Mouse (Mus musculus) G1E (cell line): ENCODE data around the gene Chd9. TPM values are rescaled to one million over a fixed set of nuclear protein-coding genes. Genes with fewer than 3 reads are reported as not detected.

Source experiments
- ATAC-seq: 2 replicates; pipeline ENCODE4 v1.8.0; 2016; ENCODE audit warnings: mild to moderate bottlenecking; ENCODE audit not compliant: insufficient number of reproducible peaks, poor library complexity, low FRiP score, severe bottlenecking; ENCODE audit errors: extremely low read depth
- DNase-seq: peaks from one replicate; pipeline ENCODE4 v3.0.0; 2012; ENCODE audit warnings: low spot score
- H3K27me3 ChIP-seq: 2 replicates; pipeline ENCODE4 v1.6.1; 2012; ENCODE audit warnings: mild to moderate bottlenecking, low read length, inconsistent platforms; ENCODE audit not compliant: insufficient read depth
- H3K36me3 ChIP-seq: replicated peaks from 2 replicates; pipeline ENCODE3; 2012; ENCODE audit warnings: mild to moderate bottlenecking, inconsistent platforms
- H3K4me1 ChIP-seq: 2 replicates; pipeline ENCODE4 v1.6.1; 2012; ENCODE audit warnings: low read depth, low read length, inconsistent platforms, mixed read lengths; ENCODE audit not compliant: insufficient read depth
- H3K4me3 ChIP-seq: 2 replicates; pipeline ENCODE4 v1.5.1; 2012; ENCODE audit warnings: low read depth, mild to moderate bottlenecking, inconsistent platforms, low read length, moderate library complexity, mixed read lengths
- H3K9me3 ChIP-seq: replicated peaks from 2 replicates; pipeline ENCODE4 v1.6.1; 2012; ENCODE audit warnings: inconsistent platforms
- CTCF ChIP-seq: IDR thresholded peaks from 2 replicates; pipeline ENCODE4 v1.5.1; 2012; ENCODE audit warnings: low read depth, low read length, inconsistent platforms, mixed read lengths
- GATA1 ChIP-seq: IDR thresholded peaks from 2 replicates; pipeline ENCODE4 v1.6.1; 2012; ENCODE audit warnings: borderline replicate concordance, low read length, inconsistent platforms, mixed read lengths
- GATA2 ChIP-seq: IDR thresholded peaks from 2 replicates; pipeline ENCODE4 v1.6.1; 2012; ENCODE audit warnings: low read depth, low read length, inconsistent platforms, borderline replicate concordance
- POLR2AphosphoS5 ChIP-seq: IDR thresholded peaks from 2 replicates; pipeline ENCODE4 v1.6.1; 2012; ENCODE audit warnings: low read depth, low read length, inconsistent platforms; ENCODE audit not compliant: insufficient replicate concordance
- TAL1 ChIP-seq: conservative IDR thresholded peaks from 2 replicates; pipeline ENCODE4 v1.6.1; 2012; ENCODE audit warnings: low read depth, low read length, inconsistent platforms, mixed read lengths
- polyA plus RNA-seq: library from polyadenylated mRNA; stranded (reverse); fragments of >175 nt; gene quantifications from 2 replicates; pipeline ENCODE4 v1.2.3, GENCODE M21; 2012
- total RNA-seq, 2 experiments: library from RNA; stranded (forward) in 1 of 2; stranded (reverse) in 1 of 2; fragments of 200-1000 nt in 1 of 2; fragments of >200 nt in 1 of 2; fragmentation: Nextera tagmentation in 1 of 2; gene quantifications; 2 replicates each; pipeline ENCODE4 v1.2.3; 2014 to 2017

The Chd9 gene
- total and polyA plus RNA-seq, 3 experiments: 2.0 to 85.3 (median 26.9) TPM

- TF ChIP-seq GATA2 (no peak), GATA1 (no peak), POLR2AphosphoS5 (no peak), TAL1 (no peak), CTCF (no peak)
- peaks cover under 1% of the 10 kb centered on the region for H3K36me3 ChIP-seq
- H3K4me1 ChIP-seq: no peaks in the 10 kb centered on the region
- DNase-seq: no peak
- no peaks in the 10 kb centered on the region for H3K9me3 ChIP-seq
- no peak for ATAC-seq
- H3K27me3 ChIP-seq: peaks cover under 1% of the 10 kb centered on the region; the same call in 1 of the 2 replicates
- no peak overlapping the region for H3K4me3 ChIP-seq
Observed at GRCm38 (mm10) chr8:90849462-90850050, 21.4 kb downstream of the Chd9 start.

DNA sequence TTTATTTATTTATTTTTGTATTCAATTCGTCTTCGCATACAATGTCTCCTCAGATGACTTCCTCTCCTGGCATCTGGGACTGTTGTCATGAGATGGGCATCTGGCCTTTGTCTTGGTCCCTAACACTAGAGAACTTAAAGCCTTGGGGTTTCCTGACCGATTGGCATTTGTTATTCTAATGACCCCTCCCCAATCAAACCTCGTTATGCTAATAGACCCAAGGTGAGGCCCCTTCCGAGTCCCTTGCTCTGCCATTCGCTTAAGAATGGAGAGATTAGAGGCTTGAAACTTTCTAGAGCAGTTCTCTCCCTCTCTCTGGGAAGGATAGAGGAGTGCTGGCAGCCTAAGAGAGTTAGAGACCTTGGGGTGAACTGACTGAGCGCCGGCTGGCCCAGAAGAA, 23.4 kb downstream of the Chd9 start:
- Histone ChIP-seq H3K9me3 (no peaks in the 10 kb centered on the region), H3K36me3 (no peaks in the 10 kb centered on the region), H3K27me3 (no peaks in the 10 kb centered on the region), H3K4me3 (no peak overlapping the region), H3K4me1 (peaks cover 4% of the 10 kb centered on the region; the same call in 1 of the 2 replicates)
- DNase-seq: no peak
- no peak for TF ChIP-seq GATA2
- no peak for TF ChIP-seq TAL1
- TF ChIP-seq GATA1: no peak
- no peak for ATAC-seq

DNA sequence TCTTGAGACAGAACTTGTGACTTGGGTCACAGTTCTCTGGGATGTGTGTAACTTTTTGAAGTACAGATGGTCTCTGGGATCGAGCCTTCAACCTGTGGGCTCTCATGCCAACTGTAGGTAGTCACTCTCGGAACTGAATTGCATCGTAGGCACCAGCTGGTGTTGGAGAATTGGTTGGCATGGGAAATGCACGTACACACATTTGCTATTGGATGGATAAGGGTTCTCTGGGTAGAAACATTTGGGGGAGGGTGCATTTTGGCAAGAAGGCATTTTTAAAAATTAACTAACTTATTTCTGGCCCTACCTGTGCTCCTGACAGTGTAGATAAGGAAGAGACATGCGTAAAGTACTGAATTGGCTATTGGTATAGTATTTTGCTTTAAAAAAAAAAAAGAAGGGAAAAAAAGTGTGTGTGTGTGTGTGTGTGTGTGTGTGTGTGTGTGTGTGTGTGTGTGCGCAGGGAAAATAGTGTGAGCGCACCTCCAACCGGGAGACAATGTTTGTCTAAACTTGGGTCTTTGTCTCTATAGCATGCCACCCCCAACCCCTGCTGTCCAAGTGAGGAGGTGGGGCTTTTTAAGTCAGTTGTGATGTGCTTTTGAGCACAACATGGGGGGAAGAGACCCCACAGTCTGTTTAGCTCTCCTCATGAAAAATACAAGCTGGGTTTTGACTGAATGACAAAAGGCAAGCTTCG, 26.0 kb downstream of the Chd9 start:
- TF ChIP-seq CTCF (no peak), TAL1 (no peak)

GRCm38 (mm10) chr8:90854671-90855161, 26.6 kb downstream of the Chd9 start:
- ATAC-seq: no peak
- no peaks in the 10 kb centered on the region for H3K36me3 ChIP-seq
- H3K9me3 ChIP-seq: no peaks in the 10 kb centered on the region
- H3K4me1 ChIP-seq: peaks cover 4% of the 10 kb centered on the region; the same call in 1 of the 2 replicates
- no peak for DNase-seq
- H3K4me3 ChIP-seq: no peak overlapping the region
- H3K27me3 ChIP-seq: no peaks in the 10 kb centered on the region
- TF ChIP-seq CTCF (no peak), GATA1 (no peak), POLR2AphosphoS5 (no peak), TAL1 (no peak), GATA2 (no peak)

More for the DNA sequence above, 26.0 kb downstream of the Chd9 start:
- Histone ChIP-seq H3K9me3 (no peaks in the 10 kb centered on the region), H3K27me3 (no peaks in the 10 kb centered on the region), H3K4me3 (no peak overlapping the region), H3K4me1 (peaks cover 4% of the 10 kb centered on the region; the same call in 1 of the 2 replicates), H3K36me3 (no peaks in the 10 kb centered on the region)
- DNase-seq (no peak), ATAC-seq (no peak)

- TF ChIP-seq GATA2 (no peak), POLR2AphosphoS5 (no peak), CTCF (no peak), TAL1 (no peak), GATA1 (no peak)
- Histone ChIP-seq H3K9me3 (no peaks in the 10 kb centered on the region), H3K4me3 (no peak overlapping the region), H3K27me3 (no peaks in the 10 kb centered on the region), H3K4me1 (peaks cover 4% of the 10 kb centered on the region; the same call in 1 of the 2 replicates), H3K36me3 (no peaks in the 10 kb centered on the region)
- ATAC-seq: no peak
- no peak for DNase-seq
Observed at GRCm38 (mm10) chr8:90856171-90856570, 28.0 kb downstream of the Chd9 start.

GRCm38 (mm10) chr8:90856952-90857351, 28.8 kb downstream of the Chd9 start:
- Histone ChIP-seq H3K36me3 (no peaks in the 10 kb centered on the region), H3K9me3 (no peaks in the 10 kb centered on the region), H3K27me3 (no peaks in the 10 kb centered on the region), H3K4me1 (peaks cover 4% of the 10 kb centered on the region; the same call in 1 of the 2 replicates), H3K4me3 (no peak overlapping the region)
- ATAC-seq: no peak
- no peak for TF ChIP-seq POLR2AphosphoS5
- no peak for TF ChIP-seq CTCF
- no peak for TF ChIP-seq GATA2
- no peak for TF ChIP-seq TAL1
- no peak for TF ChIP-seq GATA1
- no peak for DNase-seq
